In genomic region chr1:191353836-191354235, GRCm38 (mm10) we compare ENCODE assay signal across 14 mouse cellular contexts.
"Had no signal": no experiment of that assay in that cellular context is flagged by ENCODE, and none has a peak within 500 bp of the region (broad histone marks: within the 10 kb centered on the region; RNA-seq: fewer than 3 reads in every experiment).

No protein-coding gene starts in this region.

- H3K27me3 ChIP-seq: kidney, embryonic 15.5 days; liver, embryonic 13.5 days; lung, embryonic 15.5 days; midbrain, embryonic 13.5 days had no signal

- H3K4me1 ChIP-seq: kidney, embryonic 15.5 days; midbrain, embryonic 13.5 days had no signal

- DNase-seq: kidney, adult 2 months; kidney, postnatal 14 days; layer of hippocampus, adult 9-11 months; layer of hippocampus, postnatal 36 days; left cerebral cortex, postnatal 4 days; liver; liver, embryonic 13.5 days; liver, postnatal 0 days; right cerebral cortex, adult 18-20 months; thymus, adult 18-20 months; thymus, postnatal 14 days had no signal

- H3K27ac ChIP-seq: kidney, embryonic 15.5 days; liver, embryonic 13.5 days; lung, embryonic 15.5 days; midbrain, embryonic 13.5 days had no signal

- H3K9me3 ChIP-seq: kidney, embryonic 15.5 days; liver, embryonic 13.5 days; lung, embryonic 15.5 days; midbrain, embryonic 13.5 days had no signal

- ATAC-seq: liver, postnatal 0 days; midbrain, embryonic 13.5 days had no signal

- H3K4me2 ChIP-seq: kidney, embryonic 15.5 days; liver, embryonic 13.5 days; lung, embryonic 15.5 days; midbrain, embryonic 13.5 days had no signal

- H3K9ac ChIP-seq: kidney, embryonic 15.5 days; liver, embryonic 13.5 days; liver, postnatal 0 days; lung, embryonic 15.5 days; midbrain, embryonic 13.5 days had no signal

- H3K4me3 ChIP-seq: kidney, embryonic 15.5 days; liver, embryonic 13.5 days; lung, embryonic 15.5 days; midbrain, embryonic 13.5 days had no signal
